10 mouse cellular contexts compared by ENCODE assay signal in genomic region chr14:56402311-56403071, GRCm38 (mm10). TPM values are rescaled to one million over a fixed set of nuclear protein-coding genes. Genes with fewer than 3 reads are reported as not detected.
DNase-seq lines count a peak whose midpoint lies in the region; ATAC-seq lines count a peak whose summit lies in the region.
"Had no signal": no experiment of that assay in that cellular context is flagged by ENCODE, and none has a peak within 500 bp of the region (broad histone marks: within the 10 kb centered on the region; RNA-seq: fewer than 3 reads in every experiment).

TSS of gene Rnf17 (plus strand) at chr14:56402581.

- H3K4me3 ChIP-seq in heart, embryonic 11.5 days (ENCODE audit: low read depth, low read length), result peak within 1 kb of the TSS; percentile 25; the same call in 1 of the 2 replicates
- no peak within 1 kb of the TSS for H3K4me3 ChIP-seq in hindbrain, embryonic 13.5 days
- H3K4me3 ChIP-seq in midbrain, embryonic 13.5 days (replicated peaks), result 0 out of 2 replicates have a peak within 1 kb of the TSS, but pooled peaks have one; percentile 5

- no peak within 1 kb of the TSS for H3K27ac ChIP-seq in heart, embryonic 11.5 days (ENCODE audit: low read depth, low read length)
- H3K27ac ChIP-seq in hindbrain, embryonic 13.5 days, result no peak within 1 kb of the TSS
- H3K27ac ChIP-seq in midbrain, embryonic 13.5 days, result no peak within 1 kb of the TSS

- no peak for DNase-seq in heart, adult 11 months
- peak; percentile 88 for DNase-seq in MEL-GATA-1-ER (ENCODE audit: extremely low read depth, low read depth)
- no peak for DNase-seq in layer of hippocampus, postnatal 36 days
- no peak for DNase-seq in layer of hippocampus, adult 9-11 months
- no peak for DNase-seq in ovary, postnatal 10 days (ENCODE audit: low spot score)
- DNase-seq: cerebellum, adult 8-10 months; kidney, adult 9 months had no signal

- no peaks in the 10 kb centered on the region for H3K36me3 ChIP-seq in heart, embryonic 11.5 days (ENCODE audit: control insufficient read depth, insufficient read depth, low read length)
- no peaks in the 10 kb centered on the region for H3K36me3 ChIP-seq in hindbrain, embryonic 13.5 days
- H3K36me3 ChIP-seq in midbrain, embryonic 13.5 days, result no peaks in the 10 kb centered on the region

- H3K4me1 ChIP-seq in heart, embryonic 11.5 days (ENCODE audit: control insufficient read depth, insufficient read depth, low read length), result no peaks in the 10 kb centered on the region
- H3K4me1 ChIP-seq in hindbrain, embryonic 13.5 days (replicated peaks), result no peaks in the 10 kb centered on the region
- H3K4me1 ChIP-seq in midbrain, embryonic 13.5 days (replicated peaks), result no peaks in the 10 kb centered on the region

- 53% methylated on average over 34 of the region's 34 CpGs for WGBS in heart, embryonic 11.5 days (ENCODE audit: insufficient replicate concordance)
- 70% methylated on average over 34 of the region's 34 CpGs for WGBS in hindbrain, embryonic 13.5 days
- 68% methylated on average over 34 of the region's 34 CpGs for WGBS in midbrain, embryonic 13.5 days

- H3K9me3 ChIP-seq in heart, embryonic 11.5 days (replicated peaks; ENCODE audit: control insufficient read depth, low read length), result no peaks in the 10 kb centered on the region
- no peaks in the 10 kb centered on the region for H3K9me3 ChIP-seq in hindbrain, embryonic 13.5 days
- no peaks in the 10 kb centered on the region for H3K9me3 ChIP-seq in midbrain, embryonic 13.5 days

- no peaks in the 10 kb centered on the region for H3K27me3 ChIP-seq in heart, embryonic 11.5 days (ENCODE audit: control insufficient read depth, insufficient read depth, low read length)
- H3K27me3 ChIP-seq in hindbrain, embryonic 13.5 days, result no peaks in the 10 kb centered on the region
- no peaks in the 10 kb centered on the region for H3K27me3 ChIP-seq in midbrain, embryonic 13.5 days

- H3K9ac ChIP-seq in heart, embryonic 11.5 days (ENCODE audit: low read depth, low read length), result no peak within 1 kb of the TSS
- no peak within 1 kb of the TSS for H3K9ac ChIP-seq in hindbrain, embryonic 13.5 days
- no peak within 1 kb of the TSS for H3K9ac ChIP-seq in midbrain, embryonic 13.5 days (replicated peaks)

- ATAC-seq in heart, embryonic 11.5 days (replicated peaks; ENCODE audit: insufficient number of reproducible peaks, low FRiP score, low TSS enrichment), result no peak; the same call in 1 of the 2 replicates
- ATAC-seq in hindbrain, embryonic 13.5 days (ENCODE audit: low FRiP score), result no peak
- ATAC-seq in midbrain, embryonic 13.5 days, result no peak

- H3K4me2 ChIP-seq in heart, embryonic 11.5 days, result peak within 1 kb of the TSS; percentile 52
- H3K4me2 ChIP-seq in hindbrain, embryonic 13.5 days, result peak within 1 kb of the TSS; percentile 29; the same call in 1 of the 2 replicates
- H3K4me2 ChIP-seq in midbrain, embryonic 13.5 days (replicated peaks), result peak within 1 kb of the TSS; percentile 32

RNA-seq across cellular contexts. Expression of gene Rnf17, which starts in this region (rescaled TPM):
- polyA plus RNA-seq in heart, embryonic 11.5 days (2014; fragmentation: Nextera tagmentation; extraction: Ambion mirVana), result 3.2 and 4.8 TPM in 2 replicates
- 1.3 and 1.5 TPM in 2 replicates for polyA plus RNA-seq in hindbrain, embryonic 13.5 days (2015; fragmentation: Nextera tagmentation; extraction: Ambion mirVana)
- 1.3 and 1.7 TPM in 2 replicates for polyA plus RNA-seq in midbrain, embryonic 13.5 days (2015; fragmentation: Nextera tagmentation; extraction: Ambion mirVana)
- total RNA-seq in layer of hippocampus, postnatal 36 days (2021), result under 1 TPM; 0.72 to 0.94 TPM
